Mouse (Mus musculus) embryonic facial prominence, embryonic 12.5 days (tissue): ENCODE results near the gene Nsg2. TPM values are rescaled to one million over a fixed set of nuclear protein-coding genes. Genes with fewer than 3 reads are reported as not detected.
"Not testable (repeated sequence)": the region's sequence is repeated elsewhere in the genome, so short reads cannot be mapped to it uniquely, and the experiment has no call there.

Experiments used
- ATAC-seq: fragments of 200-750 bp; cut with Nextera tagmentation; 2 replicates; pipeline ENCODE4 v1.8.0; 2017; ENCODE audit not compliant: insufficient number of reproducible peaks, insufficient read depth, low FRiP score, low TSS enrichment
- H3K27ac ChIP-seq: fragments of 300-500 bp; sonication (generic); 2 replicates; pipeline ENCODE4 v1.5.1; 2016; ENCODE audit warnings: mild to moderate bottlenecking
- H3K27me3 ChIP-seq: fragments of 300-500 bp; sonication (generic); 2 replicates; pipeline ENCODE4 v1.6.1; 2016; ENCODE audit warnings: mild to moderate bottlenecking, moderate library complexity
- H3K36me3 ChIP-seq: fragments of 300-500 bp; sonication (generic); 2 replicates; pipeline ENCODE4 v1.6.1; 2016; ENCODE audit warnings: mild to moderate bottlenecking
- H3K4me1 ChIP-seq: fragments of 300-500 bp; sonication (generic); 2 replicates; pipeline ENCODE4 v1.6.1; 2016
- H3K4me2 ChIP-seq: fragments of 300-500 bp; sonication (generic); replicated peaks from 2 replicates; pipeline ENCODE4 v1.6.1; 2016; ENCODE audit warnings: mild to moderate bottlenecking, moderate library complexity
- H3K4me3 ChIP-seq: fragments of 300-500 bp; sonication (generic); 2 replicates; pipeline ENCODE4 v1.5.1; 2016; ENCODE audit warnings: mild to moderate bottlenecking
- H3K9ac ChIP-seq: fragments of 300-500 bp; sonication (generic); 2 replicates; pipeline ENCODE4 v1.6.1; 2016; ENCODE audit warnings: mild to moderate bottlenecking, moderate library complexity
- H3K9me3 ChIP-seq: fragments of 300-500 bp; sonication (generic); 2 replicates; pipeline ENCODE4 v1.6.1; 2016; ENCODE audit warnings: mild to moderate bottlenecking, moderate library complexity
- WGBS: fragments of 180-500 bp; shearing (Covaris S2); methylation state at CpG from one replicate; pipeline ENCODE4 v1.1.7; 2016; 5-methylcytosine and 5-hydroxymethylcytosine counted together
- polyA plus RNA-seq: library from polyadenylated mRNA; unstranded; fragments of >200 nt; fragmentation: Nextera tagmentation; extraction: Ambion mirVana; gene quantifications from 2 replicates; pipeline ENCODE4 v1.2.1, GENCODE M21; 2016

Nsg2 gene
- polyA plus RNA-seq, 1 experiment from 2014 or later = 14.5 TPM

DNA sequence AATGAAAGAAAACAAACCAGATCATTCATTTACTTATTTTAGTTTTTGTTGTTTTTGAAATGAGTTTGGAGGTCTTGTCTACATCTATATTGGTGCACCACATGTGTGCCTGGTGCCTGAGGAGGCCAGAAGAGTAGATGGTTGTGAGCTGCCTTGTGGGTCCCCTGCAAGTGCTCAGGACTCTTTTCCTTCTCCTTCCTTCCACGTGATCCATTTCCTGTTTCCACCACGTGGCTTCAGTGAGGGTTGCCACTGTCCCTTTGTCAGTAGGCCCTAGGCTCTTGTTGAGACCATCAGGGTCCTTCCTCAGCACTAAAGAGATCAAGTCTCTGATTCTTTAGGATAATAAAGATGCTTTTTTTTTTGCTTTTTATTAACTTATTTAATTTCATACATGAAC lies 15.5 kb upstream of the Nsg2 start:
- no peak for ATAC-seq
- H3K9me3 ChIP-seq = 0 out of 2 replicates have a peak, but pooled peaks cover 3% of the 10 kb centered on the region
- H3K4me3 ChIP-seq = no peak overlapping the region
- 60% methylated on average over 2 of the region's 2 CpGs for WGBS
- H3K4me2 ChIP-seq = no peak overlapping the region
- H3K4me1 ChIP-seq = no peaks in the 10 kb centered on the region
- no peak overlapping the region for H3K9ac ChIP-seq
- H3K27ac ChIP-seq = no peak overlapping the region
- H3K36me3 ChIP-seq = no peaks in the 10 kb centered on the region
- H3K27me3 ChIP-seq = no peaks in the 10 kb centered on the region

DNA sequence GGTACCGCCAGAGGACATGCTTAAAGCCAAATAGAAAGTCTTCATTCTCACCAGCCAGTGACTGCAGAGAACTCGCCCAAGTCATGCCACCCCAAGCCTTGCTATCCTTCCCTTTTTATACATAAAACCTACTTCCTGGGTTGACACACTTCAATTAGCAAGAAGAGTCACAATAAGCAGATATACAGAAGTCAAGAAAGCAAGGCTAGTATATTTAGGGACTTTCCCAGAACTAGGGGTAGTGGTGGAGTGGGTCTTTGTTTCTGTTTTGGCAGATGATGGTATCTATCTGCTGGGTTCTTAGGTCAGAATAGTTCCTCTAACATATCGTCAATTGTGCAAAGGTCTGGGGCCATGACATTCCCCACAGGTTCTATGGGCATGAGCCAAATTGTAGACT lies 7.7 kb upstream of the Nsg2 start:
- H3K9ac ChIP-seq = no peak overlapping the region
- no peak overlapping the region for H3K4me2 ChIP-seq
- no peak overlapping the region for H3K27ac ChIP-seq
- H3K36me3 ChIP-seq = no peaks in the 10 kb centered on the region
- WGBS = 85% methylated on average over 3 of the region's 3 CpGs
- no peaks in the 10 kb centered on the region for H3K27me3 ChIP-seq
- no peak for ATAC-seq
- no peaks in the 10 kb centered on the region for H3K9me3 ChIP-seq
- H3K4me1 ChIP-seq = no peaks in the 10 kb centered on the region
- H3K4me3 ChIP-seq = no peak overlapping the region

DNA sequence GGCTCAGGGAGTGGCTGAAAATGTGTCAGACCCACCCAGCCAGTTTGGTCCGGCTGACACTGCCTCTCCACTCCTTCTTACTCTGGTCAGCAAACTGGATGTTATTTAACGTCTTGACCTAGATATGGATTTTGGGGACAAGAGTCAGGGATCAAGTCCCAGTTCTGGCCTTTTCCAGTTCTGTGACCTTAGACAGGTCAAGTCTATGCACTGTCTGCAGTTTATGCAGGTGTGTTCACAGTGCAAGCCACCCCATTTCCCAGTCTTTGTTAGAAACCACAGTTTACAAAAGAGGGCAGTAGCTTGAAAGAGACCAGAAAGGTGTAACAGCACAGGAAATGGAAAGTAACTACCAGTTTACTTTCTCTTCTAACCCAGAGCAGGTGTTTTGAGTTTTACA lies 547 bp upstream of the Nsg2 start:
- ATAC-seq = no peak
- WGBS = 44% methylated on average over 2 of the region's 2 CpGs
- H3K36me3 ChIP-seq = no peaks in the 10 kb centered on the region
- no peak overlapping the region for H3K9ac ChIP-seq
- no peaks in the 10 kb centered on the region for H3K27me3 ChIP-seq
- no peak overlapping the region for H3K27ac ChIP-seq
- peaks cover 26% of the 10 kb centered on the region for H3K4me1 ChIP-seq
- H3K4me2 ChIP-seq = no peak overlapping the region
- no peak overlapping the region for H3K4me3 ChIP-seq
- H3K9me3 ChIP-seq = no peaks in the 10 kb centered on the region

DNA sequence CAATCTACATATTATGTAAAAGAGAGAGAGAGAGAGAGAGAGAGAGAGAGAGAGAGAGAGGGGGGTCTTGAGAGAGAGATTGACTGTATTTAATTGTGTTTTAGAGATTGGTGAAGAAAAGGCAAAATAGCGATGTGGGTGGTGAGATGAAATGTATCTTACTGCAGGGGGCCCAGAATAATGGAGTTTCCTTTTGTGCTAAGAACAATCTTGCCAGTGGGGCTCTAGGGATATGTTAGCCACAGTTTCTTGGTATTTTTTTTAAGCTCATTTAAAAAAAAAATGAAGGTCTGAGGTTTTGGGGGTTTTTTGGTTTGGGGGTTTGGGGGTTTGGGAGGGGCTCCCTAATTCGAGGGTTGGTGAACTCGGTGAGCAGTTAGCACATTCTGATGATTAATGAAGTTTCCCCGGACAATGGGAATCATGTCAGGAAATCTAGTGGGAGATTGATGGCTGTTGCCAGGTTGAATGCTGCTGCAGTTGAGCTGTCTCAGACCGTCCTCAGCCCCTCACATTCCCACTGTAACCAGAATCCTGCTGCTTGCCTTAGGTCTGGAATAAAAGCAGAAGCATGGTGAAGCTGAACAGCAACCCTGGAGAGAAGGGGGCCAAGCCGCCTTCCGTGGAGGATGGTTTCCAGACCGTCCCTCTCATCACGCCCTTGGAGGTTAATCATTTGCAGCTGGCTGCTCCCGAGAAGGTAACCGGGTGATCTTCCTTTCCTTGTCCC lies 1.1 kb downstream of the Nsg2 start:
- Histone ChIP-seq H3K9ac (no peak overlapping the region), H3K36me3 (no peaks in the 10 kb centered on the region), H3K27ac (peak overlapping the region; percentile 52), H3K27me3 (no peaks in the 10 kb centered on the region), H3K4me2 (peak overlapping the region; percentile 34), H3K4me3 (0 out of 2 replicates have a peak overlapping the region, but pooled peaks have one; percentile 7), H3K4me1 (peaks cover 26% of the 10 kb centered on the region), H3K9me3 (no peaks in the 10 kb centered on the region)
- WGBS = 4% methylated on average over 11 of the region's 11 CpGs
- ATAC-seq = no peak

DNA sequence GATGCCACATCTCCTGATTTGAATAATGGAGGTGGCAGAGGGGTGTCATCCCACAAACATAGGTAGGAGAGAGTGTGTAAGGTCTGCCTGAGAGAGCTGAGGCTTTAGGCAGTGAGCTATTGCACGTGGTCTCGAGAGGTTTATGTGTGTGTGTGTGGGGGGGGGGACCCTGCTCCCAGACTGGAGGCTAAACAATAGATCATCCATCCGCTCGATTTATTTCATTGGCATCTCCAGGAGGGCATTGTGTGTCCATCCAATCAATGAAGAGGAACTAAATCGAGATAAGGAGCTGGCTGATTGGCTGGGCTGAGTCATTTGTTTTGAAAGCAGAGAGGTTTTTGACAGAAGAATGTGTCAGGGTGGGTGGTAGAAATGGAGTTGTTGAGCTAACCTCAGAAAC lies 2.4 kb downstream of the Nsg2 start:
- ATAC-seq = peak; percentile 31; the same call in 1 of the 2 replicates
- peak overlapping the region; percentile 9; the same call in 1 of the 2 replicates for H3K4me3 ChIP-seq
- 0 out of 2 replicates have a peak, but pooled peaks cover 2% of the 10 kb centered on the region for H3K9me3 ChIP-seq
- no peak overlapping the region for H3K9ac ChIP-seq
- peaks cover 26% of the 10 kb centered on the region for H3K4me1 ChIP-seq
- H3K27me3 ChIP-seq = no peaks in the 10 kb centered on the region
- no peaks in the 10 kb centered on the region for H3K36me3 ChIP-seq
- H3K4me2 ChIP-seq = peak overlapping the region; percentile 34
- peak overlapping the region; percentile 36; the same call in 1 of the 2 replicates for H3K27ac ChIP-seq
- 10% methylated on average over 5 of the region's 5 CpGs for WGBS

DNA sequence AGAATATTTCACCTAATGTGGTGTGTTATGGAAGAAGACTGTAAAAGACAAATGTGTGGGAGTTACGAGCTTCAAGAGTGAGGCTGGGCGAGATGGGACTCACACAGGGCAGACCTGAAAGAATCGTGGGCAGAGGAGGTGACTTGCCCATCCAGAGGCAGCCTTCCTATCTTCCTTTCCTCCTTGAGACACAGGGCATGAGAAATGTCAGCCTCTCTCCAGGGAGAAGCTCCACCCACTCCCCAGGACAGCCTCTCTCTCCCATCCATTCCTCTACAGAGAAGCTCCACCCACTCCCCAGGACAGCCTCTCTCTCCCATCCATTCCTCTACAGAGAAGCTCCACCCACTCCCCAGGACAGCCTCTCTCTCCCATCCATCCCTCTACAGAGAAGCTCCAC lies 7.8 kb downstream of the Nsg2 start:
- 86% methylated on average over 3 of the region's 3 CpGs for WGBS
- H3K4me1 ChIP-seq = peaks cover 18% of the 10 kb centered on the region; the same call in 1 of the 2 replicates
- not testable (repeated sequence) for H3K27ac ChIP-seq, H3K9me3 ChIP-seq, H3K4me3 ChIP-seq, ATAC-seq, H3K9ac ChIP-seq, H3K4me2 ChIP-seq, H3K27me3 ChIP-seq, H3K36me3 ChIP-seq

DNA sequence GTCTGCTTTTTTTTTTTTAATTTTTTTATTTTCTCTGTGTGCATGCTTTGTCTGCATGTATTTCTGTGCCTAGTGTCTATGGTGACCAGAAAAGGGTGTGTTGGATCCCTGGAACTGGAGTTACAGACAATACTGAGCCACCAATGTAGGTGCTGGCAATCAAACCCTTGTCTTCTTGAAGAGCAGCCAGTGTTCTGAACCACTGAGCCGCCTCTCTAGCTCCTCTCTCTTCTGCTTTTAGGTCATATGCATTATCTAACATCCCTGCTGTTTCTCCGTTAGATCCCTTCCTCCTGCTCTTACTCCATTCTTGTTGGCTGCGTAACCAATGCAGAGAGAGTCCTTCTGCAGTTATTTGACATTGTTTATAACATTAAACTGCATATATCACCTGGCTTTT lies 8.6 kb downstream of the Nsg2 start:
- Histone ChIP-seq H3K27ac (no peak overlapping the region), H3K4me2 (no peak overlapping the region), H3K9ac (no peak overlapping the region), H3K4me1 (peaks cover 11% of the 10 kb centered on the region; the same call in 1 of the 2 replicates), H3K27me3 (no peaks in the 10 kb centered on the region), H3K9me3 (0 out of 2 replicates have a peak, but pooled peaks cover 2% of the 10 kb centered on the region), H3K4me3 (no peak overlapping the region), H3K36me3 (no peaks in the 10 kb centered on the region)
- WGBS = 81% methylated on average over 3 of the region's 3 CpGs
- ATAC-seq = no peak

DNA sequence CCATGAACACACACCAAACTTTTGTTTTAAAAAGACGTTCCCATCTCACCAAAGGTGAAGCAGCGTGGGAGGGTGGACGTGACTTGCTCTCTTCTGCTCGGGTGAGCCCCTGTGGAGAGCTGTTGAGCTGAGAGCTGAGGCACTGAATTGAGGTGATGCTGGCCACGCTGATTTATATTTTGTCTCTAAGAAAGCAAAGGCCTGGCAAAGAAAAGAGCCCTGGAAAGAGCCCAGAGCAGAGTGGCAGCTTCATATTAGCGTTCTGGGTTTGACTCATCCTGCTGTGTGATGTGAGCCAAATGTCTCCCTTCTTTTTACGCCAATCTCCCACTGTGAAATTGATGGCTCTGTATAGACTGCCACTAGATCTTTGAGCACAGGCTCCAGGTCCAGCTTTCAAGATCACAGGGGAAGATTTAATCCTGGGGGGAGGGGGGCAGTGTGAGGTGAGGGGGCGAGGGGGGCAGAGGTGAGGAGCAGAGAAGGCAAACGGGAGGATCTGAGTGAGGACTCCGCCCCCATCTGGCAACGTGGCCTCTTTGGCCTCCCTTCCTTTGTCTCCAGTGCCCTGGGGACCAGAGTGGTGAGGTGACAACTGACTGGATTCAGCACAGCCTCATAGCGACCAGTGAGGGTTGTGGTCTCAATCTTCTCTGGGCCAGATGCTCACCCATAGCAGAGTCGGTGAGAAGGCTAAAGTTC lies 9.8 kb downstream of the Nsg2 start:
- no peak overlapping the region for H3K4me2 ChIP-seq

DNA sequence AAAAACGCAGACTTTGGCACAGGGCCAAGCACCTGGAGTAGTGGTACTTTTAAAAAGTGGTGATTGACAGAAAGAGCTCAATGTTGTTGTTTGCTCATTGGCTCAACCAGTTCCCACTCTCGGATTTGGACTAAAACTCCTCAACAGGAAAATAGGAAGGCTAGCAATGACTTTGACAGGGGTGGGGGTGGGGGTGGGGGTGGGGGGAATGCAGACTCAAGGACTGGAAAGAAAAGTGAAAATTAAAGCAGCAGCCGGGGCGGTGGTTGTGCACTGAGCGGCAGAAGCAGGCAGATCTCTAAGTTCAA lies 10.4 kb downstream of the Nsg2 start:
- ATAC-seq = no peak
- no peaks in the 10 kb centered on the region for H3K27me3 ChIP-seq
- no peak overlapping the region for H3K4me2 ChIP-seq
- no peak overlapping the region for H3K4me3 ChIP-seq
- no peak overlapping the region for H3K9ac ChIP-seq
- 57% methylated on average over 5 of the region's 5 CpGs for WGBS
- no peaks in the 10 kb centered on the region for H3K36me3 ChIP-seq
- H3K4me1 ChIP-seq = peaks cover 11% of the 10 kb centered on the region; the same call in 1 of the 2 replicates
- no peak overlapping the region for H3K27ac ChIP-seq
- 0 out of 2 replicates have a peak, but pooled peaks cover 2% of the 10 kb centered on the region for H3K9me3 ChIP-seq

More for the DNA sequence above, 9.8 kb downstream of the Nsg2 start:
- 30% methylated on average over 13 of the region's 13 CpGs for WGBS
- H3K27me3 ChIP-seq = no peaks in the 10 kb centered on the region
- no peak overlapping the region for H3K4me3 ChIP-seq
- peak; percentile 70; the same call in 1 of the 2 replicates for ATAC-seq
- peaks cover 11% of the 10 kb centered on the region; the same call in 1 of the 2 replicates for H3K4me1 ChIP-seq
- no peak overlapping the region for H3K9ac ChIP-seq
- H3K27ac ChIP-seq = no peak overlapping the region
- 0 out of 2 replicates have a peak, but pooled peaks cover 2% of the 10 kb centered on the region for H3K9me3 ChIP-seq
- no peaks in the 10 kb centered on the region for H3K36me3 ChIP-seq

DNA sequence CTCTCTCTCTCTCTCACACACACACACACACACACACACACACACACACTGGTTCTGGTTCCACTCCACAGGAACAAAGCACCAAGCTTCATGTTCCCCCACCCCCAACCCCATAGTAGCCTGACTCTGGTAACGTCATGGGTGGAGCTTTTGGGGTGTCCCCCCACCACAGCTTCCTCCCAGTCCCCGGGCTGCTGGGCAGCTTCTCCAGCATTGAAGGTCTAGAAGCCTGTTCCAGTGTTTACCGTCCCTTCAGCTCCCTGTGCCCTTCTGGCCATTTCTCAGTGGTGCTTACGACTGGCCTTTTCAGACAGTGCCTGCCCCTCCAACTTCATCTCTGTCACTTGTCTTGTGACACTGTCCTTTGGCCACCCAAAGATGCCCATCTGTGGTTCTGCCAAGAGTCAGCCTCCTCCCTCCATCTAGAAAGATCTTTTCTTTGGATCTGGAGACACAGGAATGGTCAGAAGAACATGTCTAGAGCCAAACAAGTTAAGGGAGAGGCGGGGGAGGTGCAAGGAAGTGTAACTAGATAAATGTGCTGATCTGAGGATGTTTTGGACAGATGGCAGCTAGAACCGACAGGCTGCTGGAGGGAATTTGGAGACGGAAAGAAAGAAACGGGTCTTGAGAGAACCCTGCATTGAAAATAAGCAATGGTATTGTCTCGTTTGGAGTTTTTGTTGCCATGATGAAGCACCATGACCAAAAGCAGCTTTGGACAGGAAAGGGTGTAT lies 11.8 kb downstream of the Nsg2 start:
- Histone ChIP-seq H3K9me3 (0 out of 2 replicates have a peak, but pooled peaks cover 2% of the 10 kb centered on the region), H3K27ac (no peak overlapping the region), H3K36me3 (no peaks in the 10 kb centered on the region), H3K4me3 (no peak overlapping the region), H3K4me1 (peaks cover 11% of the 10 kb centered on the region; the same call in 1 of the 2 replicates), H3K4me2 (no peak overlapping the region), H3K9ac (no peak overlapping the region), H3K27me3 (no peaks in the 10 kb centered on the region)
- ATAC-seq = no peak
- 59% methylated on average over 9 of the region's 9 CpGs for WGBS

DNA sequence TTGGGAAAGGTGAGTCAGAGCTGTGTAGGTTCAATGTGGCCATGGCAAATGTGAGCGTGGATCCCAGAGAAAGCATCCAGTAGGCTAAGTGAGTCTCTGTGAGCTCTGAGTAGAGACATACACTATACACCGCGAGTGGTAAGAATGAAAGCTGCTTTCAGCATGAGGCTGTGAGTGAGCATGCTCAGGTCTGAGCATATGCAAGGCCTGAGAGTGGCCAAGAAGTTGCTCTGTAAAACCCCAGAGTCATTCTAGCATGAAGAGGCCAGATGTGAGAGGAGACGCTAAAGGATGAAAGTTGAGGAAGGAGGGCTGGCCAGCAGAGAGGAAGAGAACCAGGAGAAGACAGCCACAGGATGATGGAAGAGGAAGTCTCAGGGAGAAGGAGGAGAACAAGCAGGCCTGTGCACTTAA lies 12.8 kb downstream of the Nsg2 start:
- Histone ChIP-seq H3K27ac (no peak overlapping the region), H3K36me3 (no peaks in the 10 kb centered on the region), H3K27me3 (no peaks in the 10 kb centered on the region), H3K4me2 (no peak overlapping the region), H3K9ac (no peak overlapping the region), H3K9me3 (no peaks in the 10 kb centered on the region), H3K4me1 (peaks cover 11% of the 10 kb centered on the region; the same call in 1 of the 2 replicates), H3K4me3 (no peak overlapping the region)
- no peak for ATAC-seq
- 85% methylated on average over 4 of the region's 4 CpGs for WGBS
